Mouse (Mus musculus) embryonic fibroblast, embryonic 13.5 days (primary cell): ENCODE results near the gene Tfap2e.

ENCODE experiments used
- CTCF ChIP-seq: IDR thresholded peaks from 2 replicates; pipeline ENCODE4 v1.5.1; 2011; ENCODE audit warnings: mild to moderate bottlenecking, control low read depth, low read length, moderate library complexity, borderline replicate concordance; ENCODE audit not compliant: insufficient read depth
- POLR2A ChIP-seq: IDR thresholded peaks from 2 replicates; pipeline ENCODE4 v1.6.1; 2011; ENCODE audit warnings: low read depth, mild to moderate bottlenecking, control low read depth, low read length, moderate library complexity

GRCm38 (mm10) chr4:126748381-126748780 is 12.3 kb upstream of the Tfap2e start:
- no peak for TF ChIP-seq CTCF
- no peak for TF ChIP-seq POLR2A
